Mouse (Mus musculus): ENCODE data around the gene Lrmp.

Gene Lrmp

GRCm38 (mm10) chr6:145139776-145140475 lies 24.5 kb downstream of the Lrmp start:
- DNase-seq (ENCODE audit: low read depth) = no peak

GRCm38 (mm10) chr6:145140706-145141105 lies 25.3 kb downstream of the Lrmp start:
- DNase-seq (ENCODE audit: low read depth) = no peak

GRCm38 (mm10) chr6:145141827-145142226 lies 26.4 kb downstream of the Lrmp start:
- no peak for DNase-seq (ENCODE audit: low read depth)

- no peak for DNase-seq (ENCODE audit: low read depth)
Observed at GRCm38 (mm10) chr6:145145173-145145572, 29.7 kb downstream of the Lrmp start.

GRCm38 (mm10) chr6:145147716-145148115 lies 32.3 kb downstream of the Lrmp start:
- no peak for DNase-seq (ENCODE audit: low read depth)

GRCm38 (mm10) chr6:145149054-145149453 lies 33.6 kb downstream of the Lrmp start:
- DNase-seq (ENCODE audit: low read depth) = no peak

GRCm38 (mm10) chr6:145158619-145159018 lies 43.2 kb downstream of the Lrmp start:
- no peak for DNase-seq (ENCODE audit: low read depth)

GRCm38 (mm10) chr6:145160581-145160980 lies 45.1 kb downstream of the Lrmp start:
- no peak for DNase-seq (ENCODE audit: low read depth)

GRCm38 (mm10) chr6:145171892-145172606 lies 56.6 kb downstream of the Lrmp start:
- no peak for DNase-seq (ENCODE audit: low read depth)

- peak; percentile 47 for DNase-seq (ENCODE audit: low read depth)
Observed at GRCm38 (mm10) chr6:145173781-145174191, 58.3 kb downstream of the Lrmp start.

- no peak for DNase-seq (ENCODE audit: low read depth)
Observed at GRCm38 (mm10) chr6:145175571-145175981, 60.1 kb downstream of the Lrmp start.

GRCm38 (mm10) chr6:145176474-145176873 lies 61.0 kb downstream of the Lrmp start:
- DNase-seq (ENCODE audit: low read depth) = no peak

- DNase-seq (ENCODE audit: low read depth) = no peak
Observed at GRCm38 (mm10) chr6:145179665-145180064, 64.2 kb downstream of the Lrmp start.

GRCm38 (mm10) chr6:145182044-145182443 lies 66.6 kb downstream of the Lrmp start:
- DNase-seq (ENCODE audit: low read depth) = no peak

GRCm38 (mm10) chr6:145186096-145186495 lies 70.6 kb downstream of the Lrmp start:
- no peak for DNase-seq (ENCODE audit: low read depth)

GRCm38 (mm10) chr6:145187093-145188088 lies 71.9 kb downstream of the Lrmp start:
- no peak for DNase-seq (ENCODE audit: low read depth)

- DNase-seq (ENCODE audit: low read depth) = no peak
Observed at GRCm38 (mm10) chr6:145193038-145193437, 77.6 kb downstream of the Lrmp start.

- DNase-seq (ENCODE audit: low read depth) = no peak
Observed at GRCm38 (mm10) chr6:145193446-145193845, 78.0 kb downstream of the Lrmp start.

- DNase-seq (ENCODE audit: low read depth) = no peak
Observed at GRCm38 (mm10) chr6:145197949-145198686, 82.7 kb downstream of the Lrmp start.

- no peak for DNase-seq (ENCODE audit: low read depth)
Observed at GRCm38 (mm10) chr6:145202432-145203125, 87.1 kb downstream of the Lrmp start.

GRCm38 (mm10) chr6:145204440-145204839 lies 89.0 kb downstream of the Lrmp start:
- DNase-seq (ENCODE audit: low read depth) = no peak
